Mouse (Mus musculus): Measurements from ENCODE around the gene Rmnd1. TPM values are rescaled to one million over a fixed set of nuclear protein-coding genes. Genes with fewer than 3 reads are reported as not detected.
"Not testable (repeated sequence)": the region's sequence is repeated elsewhere in the genome, so short reads cannot be mapped to it uniquely, and the experiment has no call there.

The Rmnd1 gene
- 10 to 100 TPM; 62.1 to 76.7 (median 69.4) TPM for total RNA-seq (2022)

DNA sequence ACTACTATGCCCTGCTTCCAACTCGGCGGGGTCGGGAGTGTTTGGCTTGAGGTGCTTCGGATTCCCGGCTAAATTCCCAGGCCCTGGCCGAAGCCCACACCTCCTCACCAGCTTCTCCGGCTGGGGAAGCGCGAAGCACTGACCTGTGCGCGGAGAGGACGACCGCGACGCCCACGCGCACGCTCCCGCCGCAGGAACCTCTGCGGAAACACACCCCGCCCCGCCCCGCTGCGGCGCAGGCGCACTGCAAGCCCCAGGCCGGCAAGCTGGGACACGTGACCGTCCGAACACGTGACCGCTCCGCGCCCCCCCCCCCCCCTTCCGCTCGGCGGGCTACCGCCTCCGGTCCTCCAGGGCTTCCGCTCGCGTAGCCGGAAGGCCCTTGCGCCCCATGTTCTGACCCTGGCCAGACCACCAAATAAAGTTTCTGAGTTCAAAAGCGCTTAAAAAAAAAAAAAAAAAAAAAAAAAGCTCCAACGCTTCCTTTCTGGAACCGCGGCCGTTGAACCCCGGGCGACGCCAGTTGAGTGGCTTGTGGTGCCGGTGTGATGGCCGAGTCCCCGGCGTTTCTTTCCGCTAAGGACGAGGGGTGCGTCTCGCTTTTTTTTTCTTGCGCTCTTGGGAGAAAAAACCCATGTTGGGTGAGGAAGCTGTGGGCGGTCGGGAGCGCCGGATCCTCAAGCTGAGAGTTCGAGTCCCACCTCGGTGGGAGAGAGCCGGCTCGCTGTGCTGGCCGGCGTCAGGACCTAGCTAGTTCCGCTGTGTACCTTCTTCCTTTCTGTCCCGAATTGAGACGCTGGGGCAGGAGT is at the start of gene Rmnd1, which contains the start of gene Armt1:
Rmnd1 (minus strand) TSS at position 266 of the 809 bp plus-strand sequence.
Armt1 (plus strand) TSS at position 345 of the 809 bp plus-strand sequence.
- peak; percentile 94 for DNase-seq (ENCODE audit: low spot score)

DNA sequence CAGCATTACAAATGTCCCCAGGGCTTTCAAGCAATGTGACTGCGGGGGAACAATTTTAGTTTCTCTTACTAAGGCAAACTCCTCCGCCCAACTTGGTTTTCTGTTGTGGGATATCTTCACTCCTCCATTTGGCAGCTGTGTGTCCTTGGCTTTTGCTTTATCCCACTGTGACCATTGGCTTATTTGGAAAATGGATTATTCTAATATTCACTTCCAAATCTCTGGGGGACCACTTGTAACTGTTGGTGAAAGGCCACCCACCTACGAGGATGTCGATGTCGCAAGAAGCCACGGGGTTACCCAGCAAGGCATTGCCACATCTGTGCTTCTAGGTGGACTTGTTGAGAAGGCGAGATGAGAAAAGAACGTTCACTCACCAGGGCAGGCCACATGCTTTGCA is 49.5 kb upstream of the Rmnd1 start:
- DNase-seq (ENCODE audit: low spot score), result peak; percentile 36

DNA sequence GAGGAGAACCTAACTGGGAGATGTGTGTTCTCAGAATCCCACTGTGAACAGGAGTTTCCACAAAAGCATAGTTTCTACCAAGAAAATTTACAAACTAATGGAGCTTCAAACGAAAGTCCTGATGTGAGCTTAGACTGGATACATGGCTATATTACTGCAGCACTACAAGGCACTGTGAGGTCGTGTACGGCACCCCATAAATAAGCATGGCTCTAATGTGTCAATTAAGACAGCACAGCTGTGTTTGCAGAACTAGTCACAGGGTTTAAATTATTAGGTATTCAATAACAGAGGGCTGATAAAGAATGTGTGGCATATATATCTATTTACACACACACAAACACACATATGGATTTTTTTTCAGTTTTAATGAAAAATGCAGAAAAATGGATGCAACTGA is 48.7 kb upstream of the Rmnd1 start:
- no peak for DNase-seq (ENCODE audit: low spot score)

DNA sequence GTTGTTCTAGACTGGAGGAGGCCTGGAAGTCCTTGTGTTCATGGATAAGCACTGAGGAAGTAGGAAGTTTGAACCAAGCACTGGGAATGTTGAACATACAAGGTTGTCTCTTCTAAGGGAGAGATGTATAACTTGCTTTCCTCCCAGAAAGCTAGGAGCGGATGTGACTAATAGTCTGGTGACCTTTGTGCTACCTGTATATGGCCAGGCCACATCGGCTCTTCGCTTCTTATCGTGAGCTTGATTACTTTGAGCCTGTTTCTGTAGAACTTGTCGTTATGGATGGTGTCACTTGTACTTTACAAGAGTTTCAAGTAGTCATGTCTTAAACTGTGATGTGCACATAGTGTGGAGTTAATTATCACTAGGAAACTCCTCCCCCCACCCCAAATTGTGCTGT is 44.4 kb upstream of the Rmnd1 start:
- no peak for DNase-seq (ENCODE audit: low spot score)

DNA sequence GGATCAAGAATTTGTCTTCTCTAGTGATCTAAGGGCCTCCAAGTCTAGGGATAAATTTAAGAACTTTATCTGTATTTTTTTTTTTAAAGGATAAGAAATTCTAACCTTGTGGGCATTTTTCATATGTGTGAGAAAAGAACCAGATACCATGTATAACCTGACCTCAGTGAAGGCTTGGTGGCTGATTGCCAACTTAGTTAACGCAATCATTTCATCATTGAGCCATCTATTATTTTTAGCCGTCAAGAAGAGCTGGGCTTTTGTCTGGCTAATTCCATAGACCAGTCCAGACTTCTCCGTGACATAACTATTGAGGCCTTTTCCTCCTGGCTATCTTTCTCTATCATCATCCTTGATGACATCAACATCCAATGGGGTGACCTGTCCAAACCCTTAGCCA is 43.2 kb upstream of the Rmnd1 start:
- DNase-seq (ENCODE audit: low spot score), result no peak

DNA sequence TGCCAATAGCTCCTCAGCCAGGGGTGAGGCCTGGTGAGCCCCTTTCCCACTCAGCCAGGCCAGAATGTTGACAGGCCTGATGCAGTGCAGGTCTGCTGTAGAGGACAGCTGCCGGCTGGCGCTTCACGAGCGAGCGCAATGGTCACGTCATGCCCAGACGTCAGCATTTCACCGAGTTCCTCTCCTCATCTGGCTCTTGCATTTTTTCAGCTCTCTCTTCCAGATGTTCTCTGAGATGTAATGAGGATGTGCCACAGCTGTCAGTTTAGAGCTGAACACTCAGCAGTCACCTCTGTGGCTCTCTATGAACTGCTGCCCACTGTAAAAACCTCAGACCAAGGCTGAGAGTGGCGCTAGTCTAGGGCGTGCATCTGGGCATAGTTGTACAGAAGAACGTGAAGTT is 41.4 kb upstream of the Rmnd1 start:
- DNase-seq (ENCODE audit: low spot score), result no peak

DNA sequence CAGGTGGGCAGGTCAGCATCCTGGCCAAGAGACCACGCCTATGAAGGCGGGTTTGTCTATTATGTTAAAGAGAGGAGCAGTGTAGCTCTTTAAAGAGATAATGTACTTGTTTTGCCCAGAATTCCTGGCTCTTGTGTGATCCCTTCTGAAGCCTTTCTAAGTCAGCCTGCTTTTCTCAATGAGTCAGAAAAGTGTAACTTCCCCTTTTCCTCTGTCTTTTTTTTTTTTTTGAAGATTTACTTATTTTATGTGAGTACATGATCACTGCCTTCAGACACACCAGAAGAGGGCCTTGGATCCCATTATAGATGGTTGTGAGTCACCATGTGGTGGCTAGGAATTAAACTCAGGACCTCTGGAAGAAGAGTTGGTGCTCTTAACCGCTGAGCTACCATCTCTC is 37.2 kb upstream of the Rmnd1 start:
- no peak for DNase-seq (ENCODE audit: low spot score)

DNA sequence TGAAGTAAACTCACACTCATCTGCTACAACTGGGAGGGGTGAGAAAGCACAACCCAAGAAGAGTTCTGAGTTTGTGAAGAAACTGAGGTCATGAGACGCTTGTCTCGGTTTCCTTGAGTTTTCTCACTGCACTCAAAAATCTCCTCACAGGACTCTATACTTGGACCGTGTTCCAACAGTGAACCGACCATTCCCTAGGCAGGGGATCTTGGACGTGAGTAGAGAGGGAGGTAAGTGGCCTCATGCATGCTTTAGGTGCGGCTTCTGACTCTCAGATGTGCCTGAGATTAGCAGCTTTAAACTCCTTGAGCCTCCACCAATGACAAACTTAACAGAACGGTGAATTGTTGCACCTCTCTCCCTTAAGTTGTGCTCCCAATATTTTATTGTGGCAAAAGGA is 33.6 kb upstream of the Rmnd1 start:
- no peak for DNase-seq (ENCODE audit: low spot score)

DNA sequence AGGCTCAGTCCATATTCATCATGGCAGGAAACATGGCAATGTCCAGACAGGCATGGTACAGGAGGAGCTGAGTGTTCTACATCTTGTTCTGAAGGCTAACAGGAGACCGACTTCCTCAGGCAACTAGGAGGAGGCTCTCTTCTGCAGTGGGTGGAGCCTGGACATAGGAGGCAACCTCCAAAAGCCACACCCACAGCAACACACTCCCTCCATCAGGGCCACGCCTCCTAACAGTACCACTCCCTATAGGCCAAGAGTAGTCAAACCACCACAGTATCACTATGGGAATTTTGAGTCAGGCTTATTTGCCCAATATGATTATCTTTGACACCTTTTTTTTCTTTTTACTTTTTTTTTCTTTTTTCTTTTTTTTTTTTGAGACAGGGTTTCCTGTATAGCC is 28.0 kb upstream of the Rmnd1 start:
- DNase-seq (ENCODE audit: low spot score), result no peak

DNA sequence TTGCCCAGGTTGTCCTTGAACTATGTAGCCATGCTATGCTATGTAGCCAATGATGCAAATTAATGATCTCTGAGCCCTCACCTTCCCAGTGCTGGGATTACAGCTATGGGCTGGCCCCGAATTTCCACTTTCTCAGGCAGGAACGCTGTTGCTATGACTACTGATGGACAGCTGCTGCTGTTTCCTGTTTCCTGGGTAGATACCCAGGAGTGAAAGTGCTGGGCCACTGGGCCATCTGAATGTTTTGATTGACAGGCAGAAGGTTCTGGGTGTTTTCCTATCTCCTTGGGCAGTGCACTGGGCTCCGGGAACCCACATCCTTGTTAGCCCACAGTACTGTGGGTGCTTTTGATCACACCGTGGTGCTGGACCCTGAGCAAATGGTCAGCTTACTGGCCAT is 24.2 kb upstream of the Rmnd1 start:
- no peak for DNase-seq (ENCODE audit: low spot score)

DNA sequence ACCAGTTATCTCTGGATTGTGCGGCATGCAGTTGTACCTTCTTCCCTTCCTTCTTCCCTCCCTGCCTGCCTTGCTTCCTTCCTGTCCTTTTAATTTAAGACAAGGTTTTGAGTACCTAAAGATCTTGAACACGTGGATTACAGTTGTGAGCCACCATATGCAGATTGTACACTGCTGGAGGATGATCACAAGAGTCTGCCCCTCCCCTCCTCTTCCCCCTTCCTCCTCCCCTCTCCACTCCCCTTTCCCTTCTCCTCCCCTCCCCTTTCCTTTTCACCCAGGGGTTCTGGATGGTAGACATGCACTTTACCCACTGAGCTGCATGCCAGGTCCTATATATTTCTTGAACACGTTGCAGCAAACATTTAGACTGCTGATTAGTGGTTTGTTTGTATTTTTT is 3.2 kb upstream of the Rmnd1 start:
- no peak for DNase-seq (ENCODE audit: low spot score)

DNA sequence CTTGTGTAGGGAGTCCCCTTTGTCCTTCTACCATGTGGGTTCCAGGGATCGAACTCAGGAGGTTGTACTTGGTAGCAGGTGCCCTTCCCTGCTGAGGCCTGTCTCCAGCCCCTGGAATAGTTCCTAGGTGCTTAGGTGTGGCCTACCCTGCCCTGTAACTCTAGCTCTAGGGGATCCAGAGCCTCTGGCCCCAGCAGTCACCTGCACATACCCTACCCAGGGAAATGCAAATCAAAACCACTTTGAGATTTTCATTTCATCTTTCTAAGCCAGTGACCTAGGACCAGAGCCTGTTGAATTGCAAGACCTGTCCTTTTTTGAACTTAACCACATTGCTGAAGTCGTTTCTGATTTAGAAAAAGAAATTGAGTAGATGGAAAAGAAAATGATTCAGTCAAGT is 1.7 kb upstream of the Rmnd1 start:
- DNase-seq (ENCODE audit: low spot score), result not testable (repeated sequence)

DNA sequence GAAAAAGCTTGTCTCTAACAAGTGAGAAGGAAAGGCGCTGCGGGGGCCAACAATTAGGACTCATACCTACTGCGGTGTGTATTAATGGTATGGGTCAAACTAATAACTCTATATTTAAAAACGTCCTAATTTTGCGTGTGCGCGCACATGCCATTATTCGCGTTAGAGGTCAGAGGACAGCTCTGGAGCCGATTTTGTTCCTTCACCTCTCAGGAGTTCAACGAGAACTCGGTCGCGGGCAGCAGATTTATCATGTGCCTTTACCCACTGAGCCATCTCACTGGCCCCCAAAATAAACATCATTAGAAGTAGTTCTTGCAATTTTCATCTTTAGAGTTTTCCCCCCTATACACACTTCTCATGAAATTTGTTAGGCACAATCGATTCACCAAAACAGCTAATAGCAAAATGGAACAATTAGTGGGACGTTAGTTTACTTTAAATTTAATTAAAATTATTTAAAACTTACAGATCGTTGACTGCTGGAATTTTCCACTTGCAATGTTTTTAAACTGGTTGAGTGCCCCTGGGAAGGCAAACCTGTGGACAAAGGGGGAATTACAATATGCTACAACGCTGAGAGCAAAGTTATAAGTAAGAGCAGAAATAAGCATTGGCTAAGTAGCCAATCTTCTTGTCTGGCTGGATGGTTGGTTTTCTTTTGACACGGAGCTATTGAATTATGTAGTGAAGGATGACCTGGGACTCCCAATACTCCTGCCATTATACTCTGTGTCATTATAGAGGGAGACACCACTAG is 988 bp upstream of the Rmnd1 start:
- DNase-seq (ENCODE audit: low spot score), result no peak

DNA sequence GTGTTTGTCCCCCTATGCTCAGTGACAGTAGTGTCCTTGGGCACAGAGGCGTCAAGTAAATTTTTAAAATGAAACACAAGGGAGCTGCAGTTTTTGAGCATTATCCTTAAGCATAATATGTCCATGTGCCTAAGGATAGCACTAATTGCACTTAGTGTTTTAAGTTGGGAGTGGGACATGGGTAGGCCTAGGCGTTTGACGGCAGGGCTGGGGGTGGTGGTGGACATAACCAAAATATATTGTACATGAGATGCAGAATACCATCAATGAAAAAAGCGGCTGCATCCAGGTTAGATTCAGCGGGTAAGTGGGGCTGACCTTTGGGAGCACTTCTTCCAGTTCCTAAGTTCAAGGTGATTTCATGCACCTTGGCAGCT is 454 bp downstream of the Rmnd1 start:
- no peak for DNase-seq (ENCODE audit: low spot score)

DNA sequence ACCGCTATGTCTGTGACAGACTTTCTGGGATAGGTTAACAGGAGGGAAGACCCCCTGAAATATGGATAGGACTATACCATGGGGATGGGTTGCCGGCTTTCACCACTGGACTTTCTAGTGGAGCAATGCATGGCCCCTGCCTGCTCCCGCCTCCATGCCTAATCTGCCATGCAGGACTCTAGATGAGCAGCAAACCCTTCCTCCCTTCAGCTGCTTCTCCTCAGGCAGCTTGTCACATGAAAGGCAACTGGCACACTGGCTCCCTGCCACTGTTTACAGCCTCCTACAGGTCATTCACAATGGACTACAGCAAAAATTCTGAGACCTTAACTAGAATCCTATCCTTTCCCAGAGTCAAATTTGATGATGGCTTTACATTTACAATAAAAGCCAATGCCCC is 1.4 kb downstream of the Rmnd1 start:
- no peak for DNase-seq (ENCODE audit: low spot score)

DNA sequence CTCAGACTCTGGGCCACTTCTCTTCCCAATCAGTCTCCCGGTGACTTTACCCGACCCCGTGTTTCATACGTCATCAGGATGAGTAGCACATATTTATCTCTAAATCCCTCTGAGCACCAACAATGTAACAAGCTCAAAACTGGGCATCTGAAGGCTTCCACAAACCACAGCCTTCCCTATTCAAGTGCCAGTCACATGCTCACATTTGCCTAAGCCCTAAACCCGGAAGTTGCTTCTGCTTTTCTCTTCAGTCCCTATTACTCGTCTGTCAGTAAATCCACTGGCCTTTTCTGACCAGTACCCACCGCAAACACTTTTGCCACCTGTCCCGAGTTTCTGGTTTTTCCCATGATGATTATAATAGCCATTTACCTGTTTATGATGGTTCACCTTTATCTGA is 1.8 kb downstream of the Rmnd1 start:
- no peak for DNase-seq (ENCODE audit: low spot score)

DNA sequence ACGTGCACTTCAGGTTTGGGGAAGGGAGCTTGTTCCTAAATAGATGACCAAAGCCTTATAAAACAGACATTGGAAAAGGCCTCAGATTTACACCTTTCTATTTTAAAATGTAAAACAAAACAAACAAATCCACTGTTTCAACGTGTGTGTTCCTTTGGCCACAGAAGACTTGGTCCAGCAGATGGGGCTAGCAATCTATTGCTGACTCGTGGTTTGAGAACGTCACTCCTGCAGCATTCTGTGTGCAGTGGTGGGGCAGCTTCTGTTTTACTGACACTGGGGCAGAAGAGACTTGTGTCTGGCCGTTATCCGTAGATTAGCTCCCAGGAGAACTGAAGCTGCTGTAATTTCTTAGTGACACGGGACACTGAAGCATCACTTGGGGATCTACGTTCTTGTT is 6.9 kb downstream of the Rmnd1 start:
- DNase-seq (ENCODE audit: low spot score), result no peak

DNA sequence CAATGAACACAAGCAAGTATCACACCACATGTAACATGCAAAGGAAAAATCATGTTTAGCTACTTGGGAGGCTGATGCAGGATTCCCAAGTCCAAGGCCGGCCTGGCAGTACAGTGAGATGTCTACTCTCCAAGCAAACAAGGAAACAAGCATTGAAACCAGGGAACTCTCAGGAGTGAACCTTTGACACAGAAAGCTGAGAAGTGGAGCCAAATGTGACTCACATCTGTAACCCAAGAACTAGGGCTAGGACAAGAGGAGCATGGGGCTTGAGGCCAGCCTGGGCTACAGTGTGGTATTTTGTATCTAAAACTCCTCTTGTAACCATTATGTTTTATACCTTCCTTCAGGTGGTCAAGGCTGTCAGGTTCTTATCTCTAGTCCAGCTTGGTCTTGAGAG is 25.0 kb downstream of the Rmnd1 start:
- no peak for DNase-seq (ENCODE audit: low spot score)

DNA sequence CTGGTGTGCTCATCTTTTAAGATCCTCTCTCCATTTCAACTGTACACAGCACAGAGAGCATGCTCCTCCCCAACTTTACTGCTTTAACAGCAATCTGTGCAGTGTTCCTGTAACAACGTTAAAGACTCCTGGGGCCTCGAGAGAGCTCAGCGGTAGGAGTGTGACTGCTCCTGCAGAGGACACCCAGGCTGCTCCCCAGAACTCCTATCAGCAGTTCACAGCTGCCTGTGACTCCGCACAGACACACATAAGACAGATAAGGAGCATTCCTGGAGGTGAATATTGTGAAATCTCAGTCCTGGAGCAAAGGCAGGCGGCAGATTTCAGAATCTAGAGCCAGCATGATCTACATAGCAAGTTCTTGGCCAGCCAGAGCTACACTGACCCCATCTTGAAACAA is 26.7 kb downstream of the Rmnd1 start:
- DNase-seq (ENCODE audit: low spot score), result no peak

DNA sequence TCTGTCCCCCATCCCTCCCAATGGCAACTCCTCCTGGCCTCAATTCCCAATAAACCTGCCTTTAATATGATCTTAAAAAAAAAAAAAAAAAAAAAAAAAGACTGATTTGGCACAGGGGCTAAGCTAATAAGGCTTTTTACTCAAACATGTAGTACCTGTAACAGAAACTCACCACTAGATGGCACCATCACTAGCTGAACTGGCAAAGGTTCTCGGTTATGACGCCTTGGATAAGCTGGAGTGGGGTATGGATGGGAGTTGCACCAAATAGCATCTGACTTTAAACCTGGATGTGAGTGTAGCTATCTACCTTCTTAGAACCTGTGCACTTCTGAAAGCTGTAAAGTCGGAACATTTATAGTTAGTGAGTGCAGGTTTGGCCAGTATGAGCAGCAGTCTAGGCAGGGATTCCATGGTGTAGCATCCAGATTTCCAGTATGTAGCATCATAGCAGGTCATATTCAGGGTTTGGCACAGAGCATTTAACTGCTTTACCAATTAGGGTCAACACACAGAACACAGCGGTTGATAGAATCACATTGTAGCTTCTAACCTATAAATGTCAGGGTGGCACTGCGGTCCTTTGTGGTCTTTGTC is 27.2 kb downstream of the Rmnd1 start:
- DNase-seq (ENCODE audit: low spot score), result peak; percentile 64

DNA sequence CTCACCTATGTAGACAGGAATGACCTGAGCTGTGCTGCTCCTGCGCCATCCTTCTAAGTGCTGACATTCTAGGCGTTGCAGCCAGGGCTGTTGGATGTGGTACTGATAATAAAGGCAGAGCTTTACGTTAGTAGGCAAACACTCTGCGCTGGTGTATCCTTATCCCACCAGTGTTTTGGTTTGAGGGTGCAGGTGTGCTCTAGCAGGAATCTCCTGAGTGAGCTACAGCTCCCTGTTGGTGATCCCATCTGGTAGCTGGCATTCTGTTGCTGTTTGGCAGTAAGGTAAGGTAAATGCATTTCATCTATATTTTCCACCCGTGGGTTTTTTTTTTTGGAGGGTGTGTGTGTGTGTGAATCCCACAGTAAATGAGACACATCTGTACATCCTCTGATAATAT is 34.1 kb downstream of the Rmnd1 start:
- no peak for DNase-seq (ENCODE audit: low spot score)

DNA sequence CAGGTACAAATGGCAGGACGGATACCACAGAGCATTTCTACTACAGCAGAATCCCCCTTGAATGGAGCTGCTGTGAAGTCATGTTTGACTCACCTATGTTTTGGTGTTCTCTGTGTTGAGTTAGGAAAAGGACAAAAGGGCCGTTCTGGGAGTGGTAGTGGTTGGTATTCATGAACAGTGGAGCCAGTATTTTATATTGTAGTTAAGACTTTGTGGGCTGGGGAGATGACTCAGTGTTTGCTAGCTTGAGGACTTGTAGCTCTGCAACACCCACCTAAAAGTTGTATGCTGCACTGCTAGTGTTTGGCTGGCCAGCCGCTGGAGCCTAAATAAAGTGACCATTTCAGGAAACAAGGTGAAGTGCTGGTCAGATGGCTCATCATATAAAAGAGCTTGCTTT is 36.9 kb downstream of the Rmnd1 start:
- DNase-seq (ENCODE audit: low spot score), result no peak

DNA sequence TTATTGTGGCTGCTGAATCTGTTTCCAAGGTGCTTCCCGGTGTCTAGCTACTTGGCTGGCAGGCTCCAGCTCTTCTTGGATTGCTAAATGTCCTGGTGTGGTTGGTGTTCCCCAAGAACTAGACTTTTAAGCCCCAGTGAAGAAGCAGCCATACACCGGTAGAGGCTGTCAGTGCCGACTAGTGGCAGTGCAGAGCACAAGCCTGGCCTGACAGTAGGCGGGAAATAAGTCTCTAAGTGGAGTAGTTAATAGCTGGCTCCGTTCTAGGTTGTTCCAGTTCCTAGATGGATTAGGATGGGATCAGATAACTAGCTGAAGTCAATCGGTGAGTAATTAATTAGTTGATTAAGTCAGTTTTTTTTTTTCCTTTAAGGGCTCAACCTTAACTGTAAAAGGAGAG is 40.3 kb downstream of the Rmnd1 start:
- no peak for DNase-seq (ENCODE audit: low spot score)
